Mouse (Mus musculus) neural tube, embryonic 11.5 days (tissue): ENCODE data around the gene Ubxn7. TPM values are rescaled to one million over a fixed set of nuclear protein-coding genes. Genes with fewer than 3 reads are reported as not detected.

Experiments
- ATAC-seq: fragments of 200-750 bp; cut with Nextera tagmentation; 2 replicates; pipeline ENCODE4 v1.8.0; 2017; ENCODE audit warnings: moderate number of reproducible peaks, mild to moderate bottlenecking, moderate TSS enrichment, moderate library complexity; ENCODE audit not compliant: insufficient read depth, low FRiP score, low TSS enrichment
- DNase-seq: peaks from one replicate; pipeline ENCODE4 v3.0.0-alpha.2; 2015; ENCODE audit warnings: low spot score
- H3K27ac ChIP-seq: fragments of 300-500 bp; sonication (generic); 2 replicates; pipeline ENCODE4 v1.5.1; 2014; ENCODE audit warnings: low read depth, mild to moderate bottlenecking, low read length
- H3K27me3 ChIP-seq: fragments of 300-500 bp; sonication (generic); 2 replicates; pipeline ENCODE4 v1.6.1; 2014; ENCODE audit warnings: mild to moderate bottlenecking, low read length, mixed read lengths; ENCODE audit not compliant: control insufficient read depth, insufficient read depth
- H3K36me3 ChIP-seq: fragments of 300-500 bp; sonication (generic); 2 replicates; pipeline ENCODE4 v1.6.1; 2014; ENCODE audit warnings: mild to moderate bottlenecking, low read length, moderate library complexity, mixed read lengths; ENCODE audit not compliant: control insufficient read depth, insufficient read depth
- H3K4me1 ChIP-seq: fragments of 300-500 bp; sonication (generic); 2 replicates; pipeline ENCODE4 v1.6.1; 2014; ENCODE audit warnings: low read length, mixed read lengths; ENCODE audit not compliant: control insufficient read depth, insufficient read depth
- H3K4me2 ChIP-seq: fragments of 300-500 bp; sonication (generic); 2 replicates; pipeline ENCODE4 v1.6.1; 2014; ENCODE audit warnings: low read depth, mild to moderate bottlenecking, moderate library complexity
- H3K4me3 ChIP-seq: fragments of 300-500 bp; sonication (generic); 2 replicates; pipeline ENCODE4 v1.5.1; 2014; ENCODE audit warnings: low read depth, low read length
- H3K9ac ChIP-seq: fragments of 300-500 bp; sonication (generic); 2 replicates; pipeline ENCODE4 v1.6.1; 2014; ENCODE audit warnings: mild to moderate bottlenecking, low read length
- H3K9me3 ChIP-seq: fragments of 300-500 bp; sonication (generic); 2 replicates; pipeline ENCODE4 v1.6.1; 2016; ENCODE audit warnings: low read length; ENCODE audit not compliant: control insufficient read depth
- WGBS: fragments of 180-500 bp; shearing (Covaris S2); extraction: QIAGEN DNeasy Blood & Tissue Kit; methylation state at CpG from one replicate; pipeline ENCODE4 v1.1.7; 2014; 5-methylcytosine and 5-hydroxymethylcytosine counted together
- polyA plus RNA-seq: library from polyadenylated mRNA; unstranded; fragments of >200 nt; fragmentation: Nextera tagmentation; extraction: Ambion mirVana; gene quantifications from 2 replicates; pipeline ENCODE4 v1.2.1, GENCODE M21; 2014

The Ubxn7 gene
- polyA plus RNA-seq, 1 experiment from 2014 or later: 22.7 TPM

GRCm38 (mm10) chr16:32433138-32433537 lies 101.1 kb downstream of the Ubxn7 start:
- H3K27ac ChIP-seq: no peak overlapping the region
- 81% methylated on average over 2 of the region's 2 CpGs for WGBS
- ATAC-seq (no peak), DNase-seq (no peak)
- H3K9me3 ChIP-seq: no peaks in the 10 kb centered on the region
- no peak overlapping the region for H3K9ac ChIP-seq
- no peaks in the 10 kb centered on the region for H3K27me3 ChIP-seq
- peaks cover 10% of the 10 kb centered on the region; the same call in 1 of the 2 replicates for H3K4me1 ChIP-seq
- H3K36me3 ChIP-seq: no peaks in the 10 kb centered on the region
- H3K4me3 ChIP-seq: no peak overlapping the region
- no peak overlapping the region for H3K4me2 ChIP-seq

GRCm38 (mm10) chr16:32434066-32434465 lies 102.0 kb downstream of the Ubxn7 start:
- ATAC-seq (no peak), DNase-seq (no peak)
- Histone ChIP-seq H3K36me3 (no peaks in the 10 kb centered on the region), H3K9ac (no peak overlapping the region), H3K4me3 (no peak overlapping the region), H3K27ac (no peak overlapping the region), H3K4me1 (peaks cover 10% of the 10 kb centered on the region; the same call in 1 of the 2 replicates), H3K4me2 (no peak overlapping the region), H3K9me3 (no peaks in the 10 kb centered on the region), H3K27me3 (no peaks in the 10 kb centered on the region)
- WGBS: 62% methylated on average over 6 of the region's 6 CpGs

DNA sequence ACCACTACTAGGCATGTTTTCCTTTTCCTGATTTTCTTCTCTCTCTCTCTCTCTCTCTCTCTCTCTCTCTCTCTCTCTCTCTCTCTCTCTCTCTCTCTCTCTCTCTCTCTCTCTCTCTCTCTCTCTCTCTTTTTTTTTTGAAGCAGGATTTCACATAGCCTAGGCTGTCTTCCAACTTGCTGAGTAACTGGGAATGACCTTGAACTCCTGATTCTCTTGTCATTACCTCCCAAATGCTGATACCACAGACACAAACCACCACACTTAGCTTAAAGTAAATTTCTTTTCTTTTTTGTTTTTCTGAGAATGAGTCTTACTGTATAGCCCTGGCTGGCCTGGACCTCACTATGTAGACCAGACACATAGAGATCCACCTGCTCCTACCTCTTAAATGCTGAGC lies 102.6 kb downstream of the Ubxn7 start:
- peaks cover 9% of the 10 kb centered on the region; the same call in 1 of the 2 replicates for H3K4me1 ChIP-seq
- no peaks in the 10 kb centered on the region for H3K36me3 ChIP-seq
- no peaks in the 10 kb centered on the region for H3K9me3 ChIP-seq
- no peak for DNase-seq
- H3K4me3 ChIP-seq: no peak overlapping the region
- H3K4me2 ChIP-seq: no peak overlapping the region
- ATAC-seq: no peak
- no peak overlapping the region for H3K9ac ChIP-seq
- no peak overlapping the region for H3K27ac ChIP-seq
- H3K27me3 ChIP-seq: no peaks in the 10 kb centered on the region

GRCm38 (mm10) chr16:32436657-32437056 lies 104.6 kb downstream of the Ubxn7 start:
- Histone ChIP-seq H3K36me3 (no peaks in the 10 kb centered on the region), H3K4me3 (no peak overlapping the region), H3K4me2 (no peak overlapping the region), H3K9me3 (no peaks in the 10 kb centered on the region), H3K9ac (no peak overlapping the region), H3K27ac (no peak overlapping the region), H3K4me1 (peaks cover 5% of the 10 kb centered on the region; the same call in 1 of the 2 replicates), H3K27me3 (no peaks in the 10 kb centered on the region)
- 76% methylated on average over 1 of the region's 1 CpGs for WGBS
- DNase-seq (no peak), ATAC-seq (no peak)

DNA sequence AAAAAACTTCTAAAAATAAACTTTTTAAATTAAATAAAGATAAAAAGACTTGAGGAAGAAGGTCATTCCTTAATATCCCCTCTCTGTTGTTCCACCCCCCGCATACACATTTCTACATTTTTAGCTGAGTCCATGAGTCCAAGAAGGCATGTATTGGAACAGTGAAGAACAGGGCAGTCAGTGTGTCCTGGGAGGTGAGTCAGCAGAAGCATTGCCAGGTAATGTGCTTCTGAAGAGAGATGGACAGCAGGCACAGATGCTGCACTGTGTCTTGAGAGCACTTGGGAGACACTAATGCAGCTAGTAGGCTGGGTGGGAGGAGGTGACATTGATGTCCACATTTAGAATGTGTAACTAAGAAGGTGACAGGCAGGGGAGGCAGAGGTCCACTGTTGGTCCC lies 105.2 kb downstream of the Ubxn7 start:
- WGBS: 94% methylated on average over 1 of the region's 1 CpGs
- H3K27ac ChIP-seq: no peak overlapping the region

GRCm38 (mm10) chr16:32441432-32441831 lies 109.4 kb downstream of the Ubxn7 start:
- Histone ChIP-seq H3K9me3 (no peaks in the 10 kb centered on the region), H3K4me3 (no peak overlapping the region), H3K9ac (no peak overlapping the region), H3K36me3 (no peaks in the 10 kb centered on the region), H3K4me1 (no peaks in the 10 kb centered on the region), H3K27ac (no peak overlapping the region), H3K27me3 (no peaks in the 10 kb centered on the region), H3K4me2 (no peak overlapping the region)
- ATAC-seq (no peak), DNase-seq (no peak)
- WGBS: 97% methylated on average over 3 of the region's 3 CpGs

More for the DNA sequence above, 105.2 kb downstream of the Ubxn7 start:
- H3K27me3 ChIP-seq: no peaks in the 10 kb centered on the region
- no peak overlapping the region for H3K4me3 ChIP-seq
- H3K4me2 ChIP-seq: no peak overlapping the region
- no peak overlapping the region for H3K9ac ChIP-seq
- no peaks in the 10 kb centered on the region for H3K36me3 ChIP-seq
- no peak for DNase-seq
- no peak for ATAC-seq
- no peaks in the 10 kb centered on the region for H3K4me1 ChIP-seq
- H3K9me3 ChIP-seq: no peaks in the 10 kb centered on the region

Other genes with a start within 250 kb of the Ubxn7 start
- 128 and 138 TPM in 2 replicates for gene Pigx, start 232.5 kb upstream of the Ubxn7 start, polyA plus RNA-seq
- 41.5 and 47.2 TPM in 2 replicates for gene Cep19, start 232.5 kb upstream of the Ubxn7 start, polyA plus RNA-seq
- gene Nrros, start 166.7 kb upstream of the Ubxn7 start, polyA plus RNA-seq: 8.0 and 8.3 TPM in 2 replicates
- 0.27 TPM in 1 of 2 replicates, not detected in the other for gene Bex6, start 152.4 kb upstream of the Ubxn7 start, polyA plus RNA-seq
- 21.8 and 24.9 TPM in 2 replicates for gene Fbxo45, start 85.1 kb upstream of the Ubxn7 start, polyA plus RNA-seq
- gene Wdr53, start 85.0 kb upstream of the Ubxn7 start, polyA plus RNA-seq: 19.2 and 19.4 TPM in 2 replicates
- gene Smco1, start 60.8 kb upstream of the Ubxn7 start, polyA plus RNA-seq: not detected in 2 replicates
- gene Rnf168, start 54.8 kb upstream of the Ubxn7 start, polyA plus RNA-seq: 23.6 and 23.9 TPM in 2 replicates
- not detected in 2 replicates for gene Tm4sf19, start 68.2 kb downstream of the Ubxn7 start, polyA plus RNA-seq
- 23.4 and 30.1 TPM in 2 replicates for gene Tctex1d2, start 87.4 kb downstream of the Ubxn7 start, polyA plus RNA-seq
- gene Pcyt1a, start 98.7 kb downstream of the Ubxn7 start, polyA plus RNA-seq: 41.2 and 48.0 TPM in 2 replicates
- 0.38 and 0.51 TPM in 2 replicates for gene Slc51a, start 155.6 kb downstream of the Ubxn7 start, polyA plus RNA-seq
- not detected in 2 replicates for gene Zdhhc19, start 164.0 kb downstream of the Ubxn7 start, polyA plus RNA-seq